Mouse (Mus musculus) spleen, adult 12 weeks (tissue): ENCODE results near the gene Wwtr1.

ENCODE experiments used
- DNase-seq: peaks from one replicate; pipeline ENCODE4 v3.0.0; 2022; ENCODE audit warnings: low spot score

Gene Wwtr1

GRCm38 (mm10) chr3:57515044-57515443, 60.7 kb downstream of the Wwtr1 start:
- DNase-seq: no peak

- no peak for DNase-seq
These were observed 63.7 kb downstream of the Wwtr1 start for GRCm38 (mm10) chr3:57511816-57512586.

GRCm38 (mm10) chr3:57509945-57510675, 65.6 kb downstream of the Wwtr1 start:
- DNase-seq: no peak

GRCm38 (mm10) chr3:57505991-57506390, 69.7 kb downstream of the Wwtr1 start:
- DNase-seq: no peak

- DNase-seq: no peak
These were observed 71.0 kb downstream of the Wwtr1 start for GRCm38 (mm10) chr3:57504756-57505155.

GRCm38 (mm10) chr3:57501596-57502220, 74.0 kb downstream of the Wwtr1 start:
- no peak for DNase-seq

GRCm38 (mm10) chr3:57500846-57501245, 74.9 kb downstream of the Wwtr1 start:
- DNase-seq: no peak

- DNase-seq: no peak
These were observed 77.9 kb downstream of the Wwtr1 start for GRCm38 (mm10) chr3:57497791-57498190.

- no peak for DNase-seq
These were observed 79.3 kb downstream of the Wwtr1 start for GRCm38 (mm10) chr3:57496428-57496827.

GRCm38 (mm10) chr3:57487455-57488153, 88.1 kb downstream of the Wwtr1 start:
- no peak for DNase-seq

- DNase-seq: no peak
These were observed 89.6 kb downstream of the Wwtr1 start for GRCm38 (mm10) chr3:57486068-57486467.

- no peak for DNase-seq
These were observed 93.7 kb downstream of the Wwtr1 start for GRCm38 (mm10) chr3:57481981-57482380.

- DNase-seq: no peak
These were observed 95.1 kb downstream of the Wwtr1 start for GRCm38 (mm10) chr3:57480640-57481039.

- no peak for DNase-seq
These were observed 101.3 kb downstream of the Wwtr1 start for GRCm38 (mm10) chr3:57474421-57474820.

GRCm38 (mm10) chr3:57472407-57472806, 103.3 kb downstream of the Wwtr1 start:
- DNase-seq: no peak

GRCm38 (mm10) chr3:57470981-57471601, 104.6 kb downstream of the Wwtr1 start:
- DNase-seq: no peak

- no peak for DNase-seq
These were observed 105.4 kb downstream of the Wwtr1 start for GRCm38 (mm10) chr3:57470326-57470725.

GRCm38 (mm10) chr3:57469325-57469724, 106.4 kb downstream of the Wwtr1 start:
- DNase-seq: no peak

GRCm38 (mm10) chr3:57466289-57466688, 109.4 kb downstream of the Wwtr1 start:
- no peak for DNase-seq

- no peak for DNase-seq
These were observed 112.4 kb downstream of the Wwtr1 start for GRCm38 (mm10) chr3:57463302-57463701.

GRCm38 (mm10) chr3:57458652-57459051, 117.1 kb downstream of the Wwtr1 start:
- no peak for DNase-seq

- DNase-seq: no peak
These were observed 127.3 kb downstream of the Wwtr1 start for GRCm38 (mm10) chr3:57448445-57448844.
